Mouse (Mus musculus) right cerebral cortex, adult 18-20 months (tissue): ENCODE results near the gene Pdzrn4.
A peak's percentile ranks its signal among the peaks of the same experiment; 100 is the strongest.

ENCODE experiments used
- DNase-seq: peaks from one replicate; pipeline ENCODE4 v3.0.0; 2022; ENCODE audit warnings: mixed read lengths

Gene Pdzrn4

GRCm38 (mm10) chr15:92502797-92503196 is 106.1 kb downstream of the Pdzrn4 start:
- DNase-seq: no peak

- DNase-seq: no peak
These were observed 112.7 kb downstream of the Pdzrn4 start for GRCm38 (mm10) chr15:92509372-92509771.

GRCm38 (mm10) chr15:92515651-92516050 is 119.0 kb downstream of the Pdzrn4 start:
- no peak for DNase-seq

GRCm38 (mm10) chr15:92520677-92521225 is 124.1 kb downstream of the Pdzrn4 start:
- DNase-seq: peak; percentile 7

GRCm38 (mm10) chr15:92521686-92522085 is 125.0 kb downstream of the Pdzrn4 start:
- no peak for DNase-seq

- DNase-seq: no peak
These were observed 128.2 kb downstream of the Pdzrn4 start for GRCm38 (mm10) chr15:92524917-92525316.

GRCm38 (mm10) chr15:92525416-92525815 is 128.7 kb downstream of the Pdzrn4 start:
- no peak for DNase-seq

GRCm38 (mm10) chr15:92526731-92527130 is 130.1 kb downstream of the Pdzrn4 start:
- DNase-seq: no peak

- DNase-seq: no peak
These were observed 146.6 kb downstream of the Pdzrn4 start for GRCm38 (mm10) chr15:92543252-92543651.

- no peak for DNase-seq
These were observed 150.7 kb downstream of the Pdzrn4 start for GRCm38 (mm10) chr15:92547294-92547911.

GRCm38 (mm10) chr15:92555012-92555574 is 158.4 kb downstream of the Pdzrn4 start:
- no peak for DNase-seq

- DNase-seq: no peak
These were observed 159.0 kb downstream of the Pdzrn4 start for GRCm38 (mm10) chr15:92555716-92556115.

GRCm38 (mm10) chr15:92558592-92558991 is 161.9 kb downstream of the Pdzrn4 start:
- no peak for DNase-seq

GRCm38 (mm10) chr15:92562149-92562548 is 165.5 kb downstream of the Pdzrn4 start:
- no peak for DNase-seq

- no peak for DNase-seq
These were observed 166.9 kb downstream of the Pdzrn4 start for GRCm38 (mm10) chr15:92563576-92563975.

- DNase-seq: peak; percentile 21
These were observed 174.0 kb downstream of the Pdzrn4 start for GRCm38 (mm10) chr15:92570526-92571243.

- no peak for DNase-seq
These were observed 174.5 kb downstream of the Pdzrn4 start for GRCm38 (mm10) chr15:92571244-92571539.

- peak; percentile 24 for DNase-seq
These were observed 180.8 kb downstream of the Pdzrn4 start for GRCm38 (mm10) chr15:92577476-92577875.

- no peak for DNase-seq
These were observed 183.5 kb downstream of the Pdzrn4 start for GRCm38 (mm10) chr15:92580217-92580616.

- peak; percentile 34 for DNase-seq
These were observed 184.2 kb downstream of the Pdzrn4 start for GRCm38 (mm10) chr15:92580742-92581383.

- no peak for DNase-seq
These were observed 187.9 kb downstream of the Pdzrn4 start for GRCm38 (mm10) chr15:92584357-92585138.

- peak; percentile 29 for DNase-seq
These were observed 190.8 kb downstream of the Pdzrn4 start for GRCm38 (mm10) chr15:92587431-92587830.

GRCm38 (mm10) chr15:92594721-92595120 is 198.0 kb downstream of the Pdzrn4 start:
- no peak for DNase-seq
